Mouse (Mus musculus) c-Kit-positive CD71-positive TER-119-negative erythroid progenitor cells, embryonic 14.5 days (primary cell): Measurements from ENCODE around the gene Sumo1.

Experiments used
- DNase-seq: peaks from one replicate; pipeline ENCODE4 v3.0.0-alpha.2; 2013; ENCODE audit warnings: low read depth

Sumo1 gene

DNA sequence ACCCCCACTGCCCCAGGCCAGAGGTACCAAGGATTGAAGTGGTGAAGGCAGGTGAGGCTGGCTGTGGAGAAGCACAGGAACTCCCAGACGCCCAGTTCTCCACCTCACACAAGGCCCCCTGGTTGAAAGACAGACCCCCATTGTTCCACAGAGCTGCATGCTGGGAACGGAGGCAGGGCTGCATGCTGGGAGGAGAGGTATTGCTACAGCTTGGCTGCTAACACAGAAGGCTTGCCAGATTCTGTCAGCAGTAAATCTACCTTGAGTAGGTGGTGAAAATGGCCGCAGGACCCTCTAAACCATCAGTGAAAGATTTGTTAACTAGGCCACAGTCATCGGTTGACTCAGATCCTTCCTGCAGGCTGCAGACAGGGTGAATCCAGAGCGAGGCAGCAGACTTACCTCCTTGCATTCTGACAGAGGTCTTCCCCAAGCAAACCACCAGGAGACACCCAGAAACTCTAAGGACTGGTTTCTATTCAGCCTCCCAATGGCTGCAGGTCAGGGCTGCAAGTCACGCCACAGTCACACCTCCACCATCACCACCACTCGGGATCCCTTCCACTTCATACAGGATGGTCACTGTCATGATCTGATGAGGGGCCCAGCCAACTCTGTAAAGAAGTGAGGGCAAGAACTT is 121.5 kb downstream of the Sumo1 start:
- no peak for DNase-seq

DNA sequence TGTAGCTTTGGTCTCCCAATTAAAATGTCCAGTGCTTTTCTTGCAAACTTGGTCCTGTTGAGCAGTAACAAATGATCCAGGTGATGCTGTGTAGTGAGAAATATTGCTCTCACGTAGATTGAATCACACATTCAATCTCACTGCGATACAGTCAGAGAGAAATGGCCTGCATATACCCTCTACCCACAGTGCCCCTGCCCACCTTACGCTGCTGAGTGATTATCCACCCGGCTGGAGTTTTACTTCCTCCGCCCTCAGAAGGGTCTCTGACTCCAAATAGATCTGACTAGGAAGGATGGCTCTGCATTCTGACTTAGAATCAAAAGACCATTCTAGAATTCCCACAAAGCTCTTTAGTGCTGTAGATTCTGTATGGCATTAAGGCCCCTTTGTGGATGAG is 122.1 kb downstream of the Sumo1 start:
- DNase-seq, result no peak

DNA sequence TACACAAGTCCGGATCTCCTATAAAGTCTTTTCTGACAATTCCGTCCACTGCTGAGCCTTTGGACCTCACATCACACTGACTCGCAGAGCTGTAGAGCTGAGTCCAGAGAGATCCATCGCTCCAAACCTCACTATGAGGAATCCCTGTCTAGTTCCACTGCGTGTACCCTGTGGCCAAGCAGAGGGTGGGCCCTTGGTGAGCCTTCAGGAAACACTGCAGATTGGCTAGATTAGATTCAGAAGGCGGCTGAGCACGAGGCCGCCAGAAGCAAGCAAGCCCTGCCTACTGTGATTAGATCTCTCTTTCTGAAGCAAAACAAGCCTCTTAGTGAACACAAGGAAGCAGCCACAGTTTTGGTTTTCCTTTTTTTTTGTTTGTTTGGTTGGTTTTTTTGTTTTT is 126.7 kb downstream of the Sumo1 start:
- no peak for DNase-seq

DNA sequence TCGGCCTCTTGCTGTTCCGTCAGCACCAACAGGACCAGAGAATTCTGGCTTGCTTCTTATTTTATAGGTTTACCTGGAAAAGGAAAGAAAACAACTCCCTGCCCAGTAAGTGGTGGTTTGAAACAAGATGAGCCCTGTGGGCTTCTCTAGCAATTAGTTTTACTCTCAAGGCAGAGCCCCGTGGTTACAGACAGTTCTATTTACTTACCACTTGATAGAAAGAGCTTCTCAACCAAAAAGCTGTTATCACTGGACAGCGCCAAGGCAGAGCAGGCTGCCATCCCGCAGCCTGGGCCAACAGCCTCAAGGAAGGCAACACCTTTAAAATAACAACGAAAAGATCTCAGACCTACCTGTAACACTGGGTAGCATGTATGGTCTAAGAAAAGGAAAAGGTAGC is 128.4 kb downstream of the Sumo1 start:
- DNase-seq, result no peak

DNA sequence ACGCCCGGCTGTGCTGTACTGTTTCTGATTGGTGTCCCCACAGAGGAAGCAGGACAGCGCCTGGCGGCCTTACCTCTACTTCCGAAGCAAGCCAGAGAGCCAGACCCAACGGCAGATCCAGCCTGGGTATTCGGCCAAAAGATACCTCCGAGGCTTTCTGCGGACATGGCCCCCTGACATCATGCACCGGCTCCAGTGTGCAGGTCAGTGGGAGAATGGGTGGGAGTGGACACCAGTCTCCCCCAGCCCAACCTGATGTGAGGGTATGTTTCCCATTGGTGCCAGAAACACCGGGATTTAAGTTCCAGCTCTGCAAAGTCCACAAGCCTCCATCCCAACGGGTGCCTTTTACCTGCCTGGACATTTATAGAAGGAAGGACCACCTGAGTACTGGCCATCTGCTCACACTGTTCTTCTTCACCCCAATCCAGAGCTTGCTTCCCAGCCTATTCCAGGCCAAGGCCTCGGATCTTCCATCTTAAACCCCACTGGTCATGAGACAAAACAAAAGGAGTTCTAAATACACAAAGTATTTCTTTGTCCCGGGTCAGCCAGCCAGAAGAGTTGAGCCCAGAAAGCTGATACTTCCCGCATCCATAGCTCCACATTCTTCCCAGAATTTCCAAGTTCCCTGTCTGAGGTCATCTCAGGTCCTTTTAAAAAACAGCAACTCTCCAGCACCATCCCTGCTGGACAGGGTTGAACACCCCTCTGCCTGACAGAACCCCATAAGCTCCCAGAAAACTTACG is 129.2 kb downstream of the Sumo1 start:
- DNase-seq, result no peak

DNA sequence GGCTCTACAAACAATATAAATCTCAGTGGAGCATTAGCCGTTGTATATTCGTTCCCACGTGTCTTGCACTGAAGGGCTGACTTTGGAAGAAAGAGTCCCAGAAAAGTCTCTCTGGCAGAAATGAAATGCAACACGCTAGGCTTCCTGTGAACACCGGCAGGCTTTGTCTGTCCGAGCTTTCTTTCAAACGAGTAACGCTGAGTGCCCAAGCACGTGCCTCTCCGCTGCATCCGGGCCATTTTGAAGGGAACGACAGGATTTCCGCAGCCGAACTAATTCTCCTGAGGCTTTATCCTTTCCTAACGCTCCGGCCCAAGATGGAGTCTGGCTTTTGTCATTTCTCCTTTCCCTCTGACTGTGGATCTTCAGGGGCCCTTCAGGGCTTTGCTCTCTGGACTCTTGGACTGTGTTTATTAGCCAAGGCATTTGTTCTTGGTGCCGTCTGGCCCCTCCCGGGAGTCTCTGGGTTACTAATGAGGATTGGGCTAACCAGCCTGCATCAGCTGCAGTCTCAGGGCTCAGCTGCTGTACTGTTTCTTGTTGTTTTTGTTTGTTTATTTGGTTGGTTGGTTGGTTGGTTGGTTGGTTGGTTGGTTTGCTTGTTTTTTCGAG is 130.0 kb downstream of the Sumo1 start:
- no peak for DNase-seq

DNA sequence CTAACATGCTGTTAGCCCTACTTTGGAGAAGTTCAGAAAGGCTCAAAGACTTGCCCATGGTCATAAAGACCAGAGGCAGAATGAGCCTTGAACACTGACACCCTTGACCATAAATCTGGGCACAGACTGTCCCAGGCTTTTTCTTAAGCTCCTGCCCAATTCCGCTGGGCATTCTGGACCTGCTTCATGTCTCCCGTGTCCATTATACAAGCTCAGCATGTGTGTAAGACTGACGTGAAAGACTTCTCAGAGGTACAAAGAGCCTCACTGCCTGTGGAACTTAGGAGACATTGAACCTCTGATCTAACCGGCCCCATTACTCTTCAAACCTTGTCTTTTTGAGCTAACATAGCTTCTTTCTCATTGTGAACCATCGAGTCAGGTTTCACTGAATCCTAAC is 132.3 kb downstream of the Sumo1 start:
- DNase-seq, result no peak
